Mouse (Mus musculus) lung, postnatal 0 days (tissue): ENCODE data around the gene Ctnnbl1.

Experiments used
- CTCF ChIP-seq: IDR thresholded peaks from 2 replicates; pipeline ENCODE4 v1.5.1; 2016; ENCODE audit warnings: antibody characterized with exemption, mild to moderate bottlenecking
- EP300 ChIP-seq: IDR thresholded peaks from 2 replicates; pipeline ENCODE4 v1.6.1; 2016; ENCODE audit warnings: antibody characterized with exemption, mild to moderate bottlenecking, control low read depth

DNA sequence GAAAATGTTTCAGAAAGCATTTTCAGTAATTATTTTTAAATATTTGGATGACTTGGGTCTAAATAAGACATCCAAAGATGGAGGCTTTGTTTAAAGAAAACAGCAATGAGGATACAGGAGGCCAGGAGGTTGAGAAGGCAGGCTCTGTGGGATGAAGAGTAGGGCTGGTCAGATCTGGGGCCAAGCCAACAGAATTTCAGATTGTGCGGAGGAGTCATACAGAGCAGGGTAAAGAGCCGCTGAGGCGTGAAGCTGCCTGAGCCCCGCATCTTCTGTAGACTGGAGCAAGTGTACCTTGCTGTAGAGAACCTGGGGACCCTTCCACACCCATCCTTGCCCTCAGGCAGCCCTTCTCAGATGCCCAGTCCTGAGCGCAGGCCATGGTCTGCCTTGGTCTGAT lies 65.5 kb downstream of the Ctnnbl1 start:
- TF ChIP-seq CTCF (no peak), EP300 (no peak)
